Mouse (Mus musculus) c-Kit-negative CD71-positive TER-119-positive erythroid progenitor cells, embryonic 14.5 days (primary cell): ENCODE data around the gene Scn11a.

Experiments used
- DNase-seq: peaks from one replicate; pipeline ENCODE4 v3.0.0-alpha.2; 2013; ENCODE audit warnings: low read depth, low spot score

The Scn11a gene

DNA sequence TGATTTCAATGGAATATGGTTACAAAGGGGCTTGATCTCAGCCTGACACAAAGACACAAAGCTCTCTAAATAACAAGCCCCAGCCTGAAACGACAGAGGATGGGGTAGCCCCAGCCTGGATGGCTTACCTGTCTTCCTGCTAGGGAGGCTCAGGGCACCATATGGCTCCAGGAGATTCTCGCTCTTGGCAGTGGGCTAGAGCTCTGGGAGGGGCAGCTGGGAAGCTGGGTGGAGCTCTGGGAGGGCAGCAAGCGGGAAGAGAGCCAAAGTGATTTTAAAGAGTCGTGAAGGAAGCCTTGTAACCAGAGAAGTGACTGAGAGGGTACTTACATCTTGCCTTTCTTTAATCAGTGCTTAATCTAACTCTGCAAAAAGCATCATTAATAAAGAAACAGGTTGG lies at the start of gene Scn11a:
Gene Scn11a (minus strand): TSS at position 160 of the 400 bp plus-strand sequence.
- no peak for DNase-seq

DNA sequence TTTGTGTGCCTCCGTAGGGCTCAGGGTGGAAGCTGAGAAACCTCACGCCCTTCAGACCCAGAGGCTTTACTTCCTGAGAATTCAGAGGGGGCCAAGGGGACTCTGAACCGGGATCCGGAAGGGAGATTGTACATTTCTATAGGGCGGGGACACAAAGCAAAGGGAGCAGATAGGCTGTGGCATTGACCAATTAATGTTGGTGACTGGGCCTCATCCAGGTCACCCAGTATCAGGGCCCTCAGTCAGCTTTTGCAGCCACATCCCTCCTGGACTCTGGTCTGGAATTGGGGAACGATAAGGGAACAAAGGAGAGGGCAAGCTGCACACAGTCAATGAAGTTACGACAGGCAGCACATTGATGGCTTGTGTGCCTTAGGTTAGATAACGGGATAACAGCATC lies 28.9 kb upstream of the Scn11a start:
- no peak for DNase-seq

DNA sequence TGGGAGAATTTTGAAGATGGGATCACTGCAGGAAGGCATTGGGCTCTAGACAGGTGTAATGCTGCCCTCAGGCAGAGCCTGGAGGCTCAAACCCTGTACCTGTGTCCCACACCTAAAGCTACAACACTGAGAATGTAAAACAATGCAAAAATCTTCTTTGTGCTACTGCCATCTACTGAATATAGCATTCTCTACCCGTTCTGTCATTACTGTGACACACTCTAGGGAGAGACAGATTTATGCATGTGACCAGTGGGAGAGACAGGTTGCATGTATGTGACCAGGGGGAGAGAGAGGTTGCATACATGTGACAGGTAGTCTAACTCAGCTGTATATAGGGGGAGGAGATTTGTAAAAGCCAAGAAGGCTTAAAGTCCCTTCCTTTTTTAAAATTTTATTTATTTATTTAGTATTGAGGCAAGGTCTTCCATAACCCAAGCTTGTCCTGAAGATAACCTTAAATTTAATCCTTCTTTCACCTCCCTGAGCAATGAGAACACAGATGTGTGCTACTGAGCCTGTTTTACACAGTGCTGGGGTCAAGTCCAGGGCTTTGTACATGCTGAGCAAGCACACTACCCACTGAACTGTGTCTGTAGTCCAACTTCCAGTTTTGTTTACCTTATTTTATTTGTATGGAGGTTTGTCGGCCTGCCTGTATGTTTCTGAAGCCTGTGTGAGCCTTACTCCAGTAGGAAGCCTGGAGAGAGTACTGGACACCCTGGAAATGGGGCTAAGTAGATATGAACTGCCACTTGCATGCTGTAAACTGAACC lies 28.0 kb upstream of the Scn11a start:
- no peak for DNase-seq

DNA sequence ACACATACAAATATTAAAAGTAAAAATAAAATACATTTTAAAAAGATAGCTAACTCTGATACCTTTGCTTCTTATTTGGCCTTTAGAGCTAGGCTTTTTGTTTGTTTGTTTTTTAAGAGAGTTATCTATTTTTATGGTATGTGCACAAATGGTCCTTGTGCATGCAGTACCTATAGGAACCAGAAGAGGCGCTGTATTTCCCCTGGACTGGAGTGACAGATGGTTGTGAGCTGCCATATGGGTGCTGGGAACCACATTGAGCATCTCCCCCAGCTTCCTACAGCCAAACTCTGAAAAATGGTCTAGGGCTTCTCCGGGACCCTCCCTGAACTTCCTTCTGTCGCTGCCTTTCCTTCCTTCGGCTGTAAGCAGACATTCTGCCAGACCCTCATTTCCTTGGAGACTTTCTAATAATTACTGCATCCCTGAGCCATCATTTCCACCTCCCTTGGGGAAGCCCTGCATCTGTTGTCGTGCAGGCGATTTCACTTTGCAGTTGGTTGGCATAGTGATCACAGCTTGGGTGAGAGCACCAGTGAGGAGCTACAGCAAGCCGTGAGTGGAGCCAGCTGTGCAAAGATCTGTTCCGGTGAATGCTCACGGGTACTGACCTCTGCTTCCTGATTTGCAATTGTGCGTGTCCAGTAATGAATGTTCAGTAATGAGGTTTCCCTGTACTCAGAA lies 27.2 kb upstream of the Scn11a start:
- DNase-seq = no peak

GRCm38 (mm10) chr9:119849214-119849613 lies 24.0 kb upstream of the Scn11a start:
- DNase-seq = no peak

DNA sequence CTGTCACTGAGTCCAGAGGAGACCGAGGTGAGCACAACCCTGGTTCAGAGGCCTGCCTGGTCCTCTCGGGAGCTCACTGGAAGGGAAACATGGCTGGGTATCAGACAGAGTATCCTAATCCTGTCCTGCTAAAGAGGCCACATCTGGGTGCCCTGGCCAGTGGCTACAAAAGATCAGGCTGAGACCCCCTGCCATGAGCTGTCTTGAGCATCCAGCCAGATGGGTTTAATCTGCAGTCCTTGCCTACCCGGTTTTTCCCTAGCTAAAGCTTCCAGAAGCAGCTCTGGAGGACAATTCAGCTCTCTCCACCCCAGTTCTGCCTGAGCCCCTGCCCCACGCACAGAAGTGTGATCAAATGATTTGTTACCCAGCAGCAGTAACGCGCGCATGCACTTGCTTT lies 23.4 kb upstream of the Scn11a start:
- DNase-seq = no peak

DNA sequence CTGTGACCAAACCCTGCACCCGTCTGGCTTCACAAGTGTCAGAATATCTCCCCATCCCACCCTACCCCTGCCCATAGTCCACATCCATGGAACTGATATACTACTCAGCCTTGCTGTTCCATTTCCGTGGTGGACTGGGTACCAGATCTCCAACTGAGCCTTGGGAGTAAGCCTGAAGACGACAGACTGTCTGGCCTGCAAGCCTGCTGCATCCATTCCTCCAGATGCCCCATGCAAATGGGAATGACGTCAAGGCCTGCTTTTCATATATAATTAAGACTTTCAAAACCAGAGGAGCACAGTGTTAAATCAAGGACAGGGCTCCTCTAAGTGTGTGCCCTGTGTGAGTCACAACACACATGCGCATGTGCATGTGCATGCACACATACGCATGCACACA lies 21.9 kb upstream of the Scn11a start:
- DNase-seq = no peak

DNA sequence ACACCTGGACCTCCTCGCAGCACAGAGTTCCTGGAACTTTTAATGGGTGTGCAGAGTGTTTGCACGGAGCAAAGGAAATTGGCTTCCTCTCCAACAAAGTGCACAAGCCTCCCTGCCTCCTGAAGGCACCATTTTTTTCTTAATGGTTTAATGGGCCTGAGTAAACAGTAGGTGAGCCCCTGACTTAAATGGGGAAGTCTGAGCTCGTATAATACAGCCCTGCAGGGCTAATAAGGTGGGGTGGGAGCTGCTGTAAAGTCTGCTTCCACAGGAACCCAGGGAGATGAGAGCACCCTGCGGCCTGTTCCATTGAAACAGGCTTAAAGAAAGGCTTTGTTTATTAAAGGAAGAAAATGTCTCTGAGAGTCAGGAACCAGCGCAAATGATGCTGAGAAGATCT lies 19.5 kb upstream of the Scn11a start:
- DNase-seq = no peak

GRCm38 (mm10) chr9:119843549-119843948 lies 18.3 kb upstream of the Scn11a start:
- DNase-seq = no peak

- no peak for DNase-seq
These were observed 17.4 kb upstream of the Scn11a start for GRCm38 (mm10) chr9:119842541-119843169.

GRCm38 (mm10) chr9:119842091-119842490 lies 16.8 kb upstream of the Scn11a start:
- DNase-seq = no peak

GRCm38 (mm10) chr9:119841159-119841558 lies 15.9 kb upstream of the Scn11a start:
- no peak for DNase-seq

DNA sequence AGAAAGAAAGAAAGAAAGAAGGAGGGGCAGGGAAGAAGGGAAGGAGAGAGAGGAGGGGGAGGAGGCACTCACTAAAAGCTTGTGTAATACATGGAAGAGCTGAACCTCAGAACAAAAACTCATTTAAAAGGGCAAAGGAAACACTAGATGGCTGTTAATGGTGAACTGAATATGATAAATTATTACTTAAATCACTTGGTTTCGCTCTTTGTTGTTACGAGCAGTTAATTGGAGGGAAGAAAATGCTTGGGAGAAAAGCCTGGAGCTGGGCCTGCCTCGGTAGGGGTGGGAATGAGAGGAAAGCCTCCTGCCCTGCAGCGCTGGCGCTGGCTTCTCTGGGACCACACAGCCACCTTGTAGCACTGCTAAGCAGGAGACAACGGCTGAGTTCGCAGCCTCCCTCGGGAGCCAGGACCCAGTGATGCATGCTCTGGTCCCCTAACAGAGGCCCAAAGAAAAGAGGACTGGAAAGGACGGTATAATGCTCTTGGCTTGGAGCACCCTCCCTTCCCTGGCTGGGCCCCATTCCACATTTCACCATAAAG lies 10.4 kb upstream of the Scn11a start:
- no peak for DNase-seq

- DNase-seq = no peak
These were observed 5.7 kb upstream of the Scn11a start for GRCm38 (mm10) chr9:119831001-119831400.

DNA sequence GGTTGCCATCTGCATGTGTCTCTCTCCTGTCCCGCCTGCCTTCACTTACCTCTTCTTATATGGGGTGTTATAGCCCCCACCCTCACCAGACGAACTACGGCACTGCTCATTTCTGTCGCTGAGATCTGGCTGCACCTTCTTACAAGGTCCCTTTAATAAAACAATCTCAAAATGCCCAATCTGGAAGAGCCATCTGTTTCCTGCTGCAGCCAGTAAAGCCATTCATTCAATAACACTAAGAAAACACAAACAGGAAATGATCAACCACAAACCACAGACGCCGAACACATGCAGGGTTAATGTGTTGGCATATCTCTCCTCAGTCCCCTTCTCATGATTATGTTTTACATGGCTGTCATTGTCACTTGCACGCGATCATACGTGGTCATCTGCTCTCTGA lies 1.5 kb downstream of the Scn11a start:
- no peak for DNase-seq

DNA sequence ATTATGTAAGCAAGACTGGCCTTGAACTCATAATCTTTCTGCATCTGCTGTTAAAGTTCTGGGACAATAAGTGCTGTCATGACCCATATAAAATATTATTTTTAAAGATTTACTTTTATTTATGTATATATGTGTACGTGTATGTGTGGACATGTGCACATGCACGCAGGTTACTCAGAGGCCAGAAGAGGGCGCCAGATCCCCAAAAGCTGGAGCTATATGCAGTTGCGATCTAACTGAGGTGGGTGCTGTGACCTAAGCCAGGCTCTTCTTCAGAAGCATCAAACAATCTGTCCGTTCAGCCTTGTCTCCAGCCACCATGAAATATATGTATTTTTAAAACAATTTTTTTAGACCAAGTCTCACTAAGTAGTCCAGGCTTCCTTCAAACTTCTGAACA lies 11.6 kb downstream of the Scn11a start:
- no peak for DNase-seq

GRCm38 (mm10) chr9:119806491-119806890 lies 18.8 kb downstream of the Scn11a start:
- no peak for DNase-seq

DNA sequence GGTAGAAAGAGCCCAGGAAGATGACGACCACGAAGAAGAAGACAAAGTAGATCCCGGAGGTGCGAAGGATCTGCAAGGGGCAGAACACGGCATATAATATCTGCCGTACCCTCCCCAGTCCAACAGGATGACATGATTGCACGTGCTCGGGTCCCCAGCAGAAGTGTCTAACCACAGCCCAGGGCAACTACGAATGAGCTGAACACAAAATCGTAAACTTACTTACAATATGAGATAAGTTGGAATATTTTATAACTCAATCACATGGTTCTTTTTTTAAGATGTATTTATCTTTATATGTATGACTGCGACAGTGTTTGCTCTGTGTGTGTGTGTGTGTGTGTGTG lies 20.8 kb downstream of the Scn11a start:
- no peak for DNase-seq

DNA sequence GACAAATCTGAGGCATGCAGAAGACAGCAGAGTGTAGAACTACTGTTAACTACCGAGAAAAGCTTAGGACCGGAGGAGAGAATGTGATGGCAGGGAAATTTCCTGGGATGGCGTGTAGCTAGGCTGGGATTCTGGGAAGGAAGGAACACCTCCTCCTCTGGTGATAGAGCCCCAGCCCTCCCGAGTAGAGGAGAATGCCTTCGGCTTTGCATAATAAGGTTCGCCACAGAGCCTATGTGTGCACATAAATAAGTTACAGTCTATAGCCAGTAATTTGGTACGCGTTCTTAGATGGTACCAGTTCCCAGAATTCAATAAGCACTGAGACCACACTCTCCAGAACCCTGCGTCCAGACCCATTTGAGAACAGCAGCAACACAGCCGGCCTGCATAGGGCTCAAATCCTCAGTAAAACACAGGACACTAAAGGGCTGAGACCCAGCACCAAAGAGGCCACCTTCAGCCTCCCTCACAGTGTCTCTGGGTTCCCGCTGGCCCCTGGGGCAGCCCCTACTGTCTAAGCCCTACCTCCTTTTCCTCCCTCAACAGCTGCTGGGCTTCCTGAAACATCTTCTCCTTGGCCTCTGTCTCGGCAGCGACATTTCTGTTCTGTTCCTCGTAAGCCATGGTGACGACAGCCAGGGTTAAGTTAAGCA lies 21.3 kb downstream of the Scn11a start:
- no peak for DNase-seq

DNA sequence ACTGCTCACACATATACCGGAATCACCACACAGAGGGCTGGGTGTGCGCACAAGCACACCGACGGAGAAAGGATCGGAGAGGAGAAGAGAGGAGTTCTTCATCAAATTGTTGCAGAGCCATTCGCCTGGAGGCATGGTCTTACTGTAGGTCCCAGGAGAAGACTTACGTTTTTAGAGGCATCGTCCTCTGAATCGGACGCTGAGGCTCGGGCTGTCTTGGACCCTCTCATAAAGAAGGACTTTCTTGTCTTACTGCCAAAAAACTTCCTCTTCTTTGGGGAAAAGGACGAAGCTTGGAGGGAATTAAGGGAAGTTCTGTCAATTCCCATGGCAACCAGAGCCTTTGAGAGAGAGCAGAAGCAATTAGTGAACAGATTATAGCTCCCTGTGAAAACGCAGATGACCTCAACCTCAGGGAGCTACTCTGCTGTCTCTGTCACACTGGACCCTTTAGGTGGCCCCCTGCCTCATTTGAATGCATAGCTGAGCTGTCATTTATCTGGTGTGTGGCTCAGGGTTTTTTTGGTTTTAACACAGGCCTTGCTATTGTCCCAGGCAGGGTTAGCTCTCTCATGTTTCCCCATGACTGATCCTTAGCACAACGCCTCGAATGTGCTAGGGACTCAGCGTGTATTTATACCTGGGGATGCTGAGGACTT lies 22.0 kb downstream of the Scn11a start:
- no peak for DNase-seq

- DNase-seq = no peak
These were observed 23.8 kb downstream of the Scn11a start for GRCm38 (mm10) chr9:119801460-119801859.

- DNase-seq = no peak
These were observed 28.5 kb downstream of the Scn11a start for GRCm38 (mm10) chr9:119796791-119797190.
